Mouse (Mus musculus) thymus, adult 2 months (tissue): ENCODE results near the gene Smurf2. TPM values are rescaled to one million over a fixed set of nuclear protein-coding genes. Genes with fewer than 3 reads are reported as not detected.

ENCODE experiments used
- DNase-seq: peaks from one replicate; pipeline ENCODE4 v3.0.0; 2021
- H3K27ac ChIP-seq: fragments of 200-500 bp; 2 replicates; pipeline ENCODE4 v1.5.1; 2012; ENCODE audit warnings: low read length, control low read depth; ENCODE audit not compliant: control insufficient read depth, insufficient read depth
- H3K27me3 ChIP-seq: fragments of 200-500 bp; 2 replicates; pipeline ENCODE4 v1.6.1; 2012; ENCODE audit warnings: mild to moderate bottlenecking, low read length, moderate library complexity, mixed read lengths; ENCODE audit not compliant: control insufficient read depth, insufficient read depth
- H3K36me3 ChIP-seq: fragments of 200-500 bp; 2 replicates; pipeline ENCODE4 v1.6.1; 2012; ENCODE audit warnings: mild to moderate bottlenecking, low read length, moderate library complexity; ENCODE audit not compliant: control insufficient read depth, insufficient read depth
- H3K4me1 ChIP-seq: fragments of 200-500 bp; replicated peaks from 2 replicates; pipeline ENCODE4 v1.6.1; 2012; ENCODE audit warnings: low read length; ENCODE audit not compliant: control insufficient read depth, insufficient read depth
- H3K4me3 ChIP-seq: fragments of 200-500 bp; 2 replicates; pipeline ENCODE4 v1.5.1; 2012; ENCODE audit warnings: mild to moderate bottlenecking, low read length, control low read depth, moderate library complexity; ENCODE audit not compliant: control insufficient read depth, insufficient read depth
- CTCF ChIP-seq: fragments of 200-500 bp; IDR thresholded peaks from 2 replicates; pipeline ENCODE4 v1.5.1; 2012; ENCODE audit warnings: mild to moderate bottlenecking, control low read depth, low read length, moderate library complexity, borderline replicate concordance; ENCODE audit not compliant: control insufficient read depth, poor library complexity, insufficient read depth; ENCODE audit errors: extremely low read depth
- POLR2A ChIP-seq: fragments of 200-500 bp; IDR thresholded peaks from 2 replicates; pipeline ENCODE4 v1.6.1; 2012; ENCODE audit warnings: mild to moderate bottlenecking, low read length, control low read depth, moderate library complexity; ENCODE audit not compliant: control insufficient read depth, poor library complexity, insufficient read depth; ENCODE audit errors: extremely low read depth
- WGBS: fragments of 180-500 bp; shearing (Covaris S2); methylation state at CpG from one replicate; pipeline ENCODE4 v1.1.7; 2018; 5-methylcytosine and 5-hydroxymethylcytosine counted together
- polyA plus RNA-seq: library from polyadenylated mRNA; depleted of rRNA; stranded (reverse); fragments of >200 nt; gene quantifications from 2 replicates; pipeline ENCODE4 v1.2.3, GENCODE M21; 2012; rRNA removed

Smurf2 gene
- polyA plus RNA-seq, 1 experiment = 9.9 TPM

- H3K4me1 ChIP-seq = no peaks in the 10 kb centered on the region
- H3K36me3 ChIP-seq = peaks cover 61% of the 10 kb centered on the region
- H3K27me3 ChIP-seq = no peaks in the 10 kb centered on the region
- no peak overlapping the region for H3K27ac ChIP-seq
- H3K4me3 ChIP-seq = no peak overlapping the region
- DNase-seq = no peak
- no peak for TF ChIP-seq POLR2A
- no peak for TF ChIP-seq CTCF
- 97% methylated on average over 9 of the region's 9 CpGs for WGBS
These were observed 147.5 kb downstream of the Smurf2 start for GRCm38 (mm10) chr11:106773061-106773460.

DNA sequence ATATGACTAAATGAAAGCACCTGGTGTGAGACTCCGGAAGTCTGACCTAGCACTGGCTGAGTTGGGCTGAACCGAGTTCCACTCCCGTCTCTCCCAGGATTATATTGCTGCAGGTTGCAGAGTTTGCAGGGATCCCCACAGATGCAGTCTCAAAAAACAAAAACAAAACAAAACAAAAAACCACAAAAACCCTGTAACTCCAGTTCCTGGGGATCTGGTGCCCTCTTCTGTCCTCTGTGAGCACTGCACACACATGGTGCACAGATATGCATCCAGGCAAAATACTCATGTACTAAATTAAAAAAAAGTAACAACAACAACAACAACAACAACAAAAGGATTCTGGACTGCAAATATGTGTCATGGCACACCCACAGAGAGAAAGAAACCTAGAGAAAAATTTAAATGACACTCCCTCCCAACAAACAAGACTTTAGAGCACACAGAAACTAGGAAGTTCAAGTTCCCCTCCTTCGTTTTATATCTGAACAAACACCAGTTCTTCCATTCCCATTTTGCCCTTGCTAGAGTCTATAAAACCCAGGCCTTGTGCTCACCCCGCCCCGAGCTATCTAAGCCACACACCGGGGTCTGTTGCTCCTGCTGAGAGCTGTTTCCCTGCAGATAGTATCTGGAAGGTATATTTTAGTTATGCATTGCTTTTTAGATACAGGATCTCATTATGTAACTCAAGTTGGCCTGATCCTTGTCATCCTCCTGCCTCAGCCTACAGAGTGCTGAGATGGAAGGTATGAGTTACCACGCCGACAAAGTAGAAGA, 150.1 kb downstream of the Smurf2 start:
- TF ChIP-seq CTCF (no peak), POLR2A (no peak)
- Histone ChIP-seq H3K36me3 (peaks cover 67% of the 10 kb centered on the region), H3K27me3 (no peaks in the 10 kb centered on the region), H3K4me3 (no peak overlapping the region), H3K4me1 (no peaks in the 10 kb centered on the region), H3K27ac (no peak overlapping the region)
- WGBS = 95% methylated on average over 9 of the region's 9 CpGs
- peak; percentile 61 for DNase-seq

Other genes starting within 250 kb of the Smurf2 start
- 56.6 and 57.9 TPM in 2 replicates for gene Pecam1, start 170.1 kb downstream of the Smurf2 start, polyA plus RNA-seq
- 2.8 and 3.6 TPM in 2 replicates for gene Milr1, start 169.5 kb downstream of the Smurf2 start, polyA plus RNA-seq
- gene Polg2, start 141.2 kb downstream of the Smurf2 start, polyA plus RNA-seq = 11.1 and 11.8 TPM in 2 replicates
- gene Ddx5, start 131.5 kb downstream of the Smurf2 start, polyA plus RNA-seq = 722 and 855 TPM in 2 replicates
- 9.0 and 10.4 TPM in 2 replicates for gene Cep95, start 131.5 kb downstream of the Smurf2 start, polyA plus RNA-seq
- gene Kpna2, start 78.8 kb upstream of the Smurf2 start, polyA plus RNA-seq = 103 and 134 TPM in 2 replicates
- gene 1810010H24Rik, start 105.0 kb upstream of the Smurf2 start, polyA plus RNA-seq = 0.97 and 1.3 TPM in 2 replicates
- 58.4 and 66.1 TPM in 2 replicates for gene Bptf, start 211.4 kb upstream of the Smurf2 start, polyA plus RNA-seq